Mouse (Mus musculus) common myeloid progenitor, adult 5-6 weeks (primary cell): Measurements from ENCODE around the gene Gm20873. TPM values are rescaled to one million over a fixed set of nuclear protein-coding genes. Genes with fewer than 3 reads are reported as not detected.
"Not testable (repeated sequence)": the region's sequence is repeated elsewhere in the genome, so short reads cannot be mapped to it uniquely, and the experiment has no call there.

Experiments
- ATAC-seq: replicated peaks from 2 replicates; pipeline ENCODE4 v1.8.0; 2016; ENCODE audit warnings: low read depth, mild to moderate bottlenecking, moderate TSS enrichment, inconsistent platforms; ENCODE audit not compliant: poor library complexity, severe bottlenecking
- total RNA-seq: library from RNA; stranded (forward); fragments of 200-1000, 187-1606 nt; gene quantifications from 2 replicates; pipeline ENCODE4 v1.2.3, GENCODE M21; 2017

The Gm20873 gene
- not detected in 2 replicates for total RNA-seq

DNA sequence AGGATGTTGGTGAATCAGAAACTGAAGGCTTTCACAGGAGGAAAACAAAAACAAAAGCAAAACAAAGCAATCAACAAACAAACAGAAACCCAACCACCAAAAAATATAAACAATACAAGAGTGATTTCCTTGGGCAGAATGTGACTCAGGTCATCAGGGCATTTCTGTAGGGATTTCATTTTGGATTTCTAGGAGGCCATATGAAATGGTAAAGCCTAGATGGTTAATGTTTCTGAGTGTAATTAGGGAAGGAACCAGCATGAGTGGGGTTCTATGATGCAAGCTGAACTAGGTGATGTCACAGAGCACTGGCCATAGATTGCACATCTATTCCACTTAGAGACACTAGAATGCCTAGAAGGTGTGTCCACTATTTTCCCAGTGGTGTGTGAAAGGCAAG lies at the start of gene Gm20873:
Gm20873 (plus strand) TSS at position 301 of the 400 bp plus-strand sequence.
- ATAC-seq, result not testable (repeated sequence)

DNA sequence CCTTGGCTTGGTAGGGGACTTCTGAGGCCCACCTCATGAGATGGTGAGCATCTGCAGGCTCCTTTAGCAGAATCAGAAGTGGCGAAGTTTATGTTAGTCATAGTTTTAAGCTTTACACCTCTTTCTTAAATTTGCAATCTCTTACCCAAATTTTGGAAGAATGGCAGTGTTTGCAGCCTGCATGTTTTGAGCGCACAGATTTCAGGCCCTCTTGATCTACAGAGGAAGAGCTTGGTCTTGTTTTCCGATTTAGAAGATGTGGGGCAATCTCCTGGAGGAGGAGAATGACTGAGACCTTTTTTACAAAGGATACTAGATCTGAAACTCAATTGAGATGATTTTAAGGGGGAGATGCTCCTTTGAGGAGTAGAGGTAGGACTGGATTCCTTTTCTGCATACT lies 29.0 kb upstream of the Gm20873 start, which contains the start of gene Gm21746:
Gm21746 (minus strand) TSS at position 101 of the 400 bp plus-strand sequence.
- not testable (repeated sequence) for ATAC-seq

Other genes with a start within 250 kb of the Gm20873 start
- not detected in 2 replicates for gene Gm21746, start 29.1 kb upstream of the Gm20873 start, total RNA-seq